Mouse (Mus musculus): ENCODE results near the gene Gm20532. TPM values are rescaled to one million over a fixed set of nuclear protein-coding genes. Genes with fewer than 3 reads are reported as not detected.
"Not testable (repeated sequence)": the region's sequence is repeated elsewhere in the genome, so short reads cannot be mapped to it uniquely, and the experiment has no call there.

Gm20532 gene
- polyA plus RNA-seq, 1 experiment from 2014 or later = not detected

GRCm38 (mm10) chr2:26661768-26662508 is 75.5 kb downstream of the Gm20532 start:
- ATAC-seq = 0 out of 2 replicates have a peak, but pooled peaks have one; percentile 31
- H3K9ac ChIP-seq (ENCODE audit: low read depth, low read length) = no peak overlapping the region
- H3K9me3 ChIP-seq (ENCODE audit: control insufficient read depth, low read length) = no peaks in the 10 kb centered on the region
- WGBS = 40% methylated on average over 29 of the region's 29 CpGs
- H3K4me3 ChIP-seq (ENCODE audit: low read length) = peak overlapping the region; percentile 33
- no peaks in the 10 kb centered on the region; the same call in 1 of the 2 replicates for H3K4me1 ChIP-seq (ENCODE audit: control insufficient read depth, insufficient read depth, low read length)
- no peaks in the 10 kb centered on the region for H3K27me3 ChIP-seq (replicated peaks; ENCODE audit: control insufficient read depth, insufficient read depth, low read length)
- H3K27ac ChIP-seq (ENCODE audit: low read length) = no peak overlapping the region
- H3K4me2 ChIP-seq (ENCODE audit: low read depth, low read length) = peak overlapping the region; percentile 66
- no peaks in the 10 kb centered on the region for H3K36me3 ChIP-seq (ENCODE audit: control insufficient read depth, insufficient read depth, low read length)

- ATAC-seq = no peak
- H3K9me3 ChIP-seq (ENCODE audit: control insufficient read depth, low read length) = no peaks in the 10 kb centered on the region
- H3K4me3 ChIP-seq (ENCODE audit: low read length) = no peak overlapping the region
- no peaks in the 10 kb centered on the region; the same call in 1 of the 2 replicates for H3K4me1 ChIP-seq (ENCODE audit: control insufficient read depth, insufficient read depth, low read length)
- no peaks in the 10 kb centered on the region for H3K27me3 ChIP-seq (replicated peaks; ENCODE audit: control insufficient read depth, insufficient read depth, low read length)
- H3K36me3 ChIP-seq (ENCODE audit: control insufficient read depth, insufficient read depth, low read length) = no peaks in the 10 kb centered on the region
- WGBS = 77% methylated on average over 13 of the region's 13 CpGs
- H3K9ac ChIP-seq (ENCODE audit: low read depth, low read length) = no peak overlapping the region
- no peak overlapping the region for H3K4me2 ChIP-seq (ENCODE audit: low read depth, low read length)
- no peak overlapping the region for H3K27ac ChIP-seq (ENCODE audit: low read length)
Measured at GRCm38 (mm10) chr2:26662509-26662882, 76.1 kb downstream of the Gm20532 start.

GRCm38 (mm10) chr2:26663112-26663511 is 76.7 kb downstream of the Gm20532 start:
- no peaks in the 10 kb centered on the region; the same call in 1 of the 2 replicates for H3K4me1 ChIP-seq (ENCODE audit: control insufficient read depth, insufficient read depth, low read length)
- 82% methylated on average over 10 of the region's 10 CpGs for WGBS
- no peaks in the 10 kb centered on the region for H3K9me3 ChIP-seq (ENCODE audit: control insufficient read depth, low read length)
- H3K27me3 ChIP-seq (replicated peaks; ENCODE audit: control insufficient read depth, insufficient read depth, low read length) = no peaks in the 10 kb centered on the region
- H3K4me2 ChIP-seq (ENCODE audit: low read depth, low read length) = no peak overlapping the region
- no peak overlapping the region for H3K4me3 ChIP-seq (ENCODE audit: low read length)
- no peak overlapping the region for H3K9ac ChIP-seq (ENCODE audit: low read depth, low read length)
- H3K27ac ChIP-seq (ENCODE audit: low read length) = no peak overlapping the region
- no peak for ATAC-seq
- no peaks in the 10 kb centered on the region for H3K36me3 ChIP-seq (ENCODE audit: control insufficient read depth, insufficient read depth, low read length)

GRCm38 (mm10) chr2:26663551-26663950 is 77.1 kb downstream of the Gm20532 start:
- not testable (repeated sequence) for H3K27ac ChIP-seq (ENCODE audit: low read length); H3K4me2 ChIP-seq (ENCODE audit: low read depth, low read length); H3K4me3 ChIP-seq (ENCODE audit: low read length); H3K9me3 ChIP-seq (ENCODE audit: control insufficient read depth, low read length); H3K4me1 ChIP-seq (ENCODE audit: control insufficient read depth, insufficient read depth, low read length); H3K27me3 ChIP-seq (replicated peaks; ENCODE audit: control insufficient read depth, insufficient read depth, low read length); H3K36me3 ChIP-seq (ENCODE audit: control insufficient read depth, insufficient read depth, low read length); H3K9ac ChIP-seq (ENCODE audit: low read depth, low read length); ATAC-seq
- 83% methylated on average over 1 of the region's 1 CpGs for WGBS

GRCm38 (mm10) chr2:26668746-26669145 is 82.3 kb downstream of the Gm20532 start:
- Histone ChIP-seq H3K36me3 (ENCODE audit: control insufficient read depth, insufficient read depth, low read length) (no peaks in the 10 kb centered on the region), H3K9me3 (ENCODE audit: control insufficient read depth, low read length) (no peaks in the 10 kb centered on the region)
- ATAC-seq = no peak

GRCm38 (mm10) chr2:26671182-26671581 is 84.7 kb downstream of the Gm20532 start, which contains the start of gene Lcn4:
Gene Lcn4 (minus strand): TSS chr2:26671282.
- H3K4me1 ChIP-seq (ENCODE audit: control insufficient read depth, insufficient read depth, low read length) = no peaks in the 10 kb centered on the region
- 94% methylated on average over 3 of the region's 3 CpGs for WGBS
- no peak within 1 kb of the TSS for H3K4me3 ChIP-seq (ENCODE audit: low read length)
- no peak within 1 kb of the TSS for H3K4me2 ChIP-seq (ENCODE audit: low read depth, low read length)
- H3K9ac ChIP-seq (ENCODE audit: low read depth, low read length) = no peak within 1 kb of the TSS
- no peak for ATAC-seq
- no peaks in the 10 kb centered on the region for H3K9me3 ChIP-seq (ENCODE audit: control insufficient read depth, low read length)
- H3K27ac ChIP-seq (ENCODE audit: low read length) = no peak within 1 kb of the TSS
- no peaks in the 10 kb centered on the region for H3K36me3 ChIP-seq (ENCODE audit: control insufficient read depth, insufficient read depth, low read length)
- H3K27me3 ChIP-seq (replicated peaks; ENCODE audit: control insufficient read depth, insufficient read depth, low read length) = no peaks in the 10 kb centered on the region

More at GRCm38 (mm10) chr2:26668746-26669145, 82.3 kb downstream of the Gm20532 start:
- Histone ChIP-seq H3K27me3 (replicated peaks; ENCODE audit: control insufficient read depth, insufficient read depth, low read length) (no peaks in the 10 kb centered on the region), H3K4me2 (ENCODE audit: low read depth, low read length) (no peak overlapping the region), H3K27ac (ENCODE audit: low read length) (no peak overlapping the region), H3K4me1 (ENCODE audit: control insufficient read depth, insufficient read depth, low read length) (no peaks in the 10 kb centered on the region), H3K9ac (ENCODE audit: low read depth, low read length) (no peak overlapping the region), H3K4me3 (ENCODE audit: low read length) (no peak overlapping the region)

MicroRNAs encoded within 50 kb of the gene (microRNA counts, 519-probe panel; counts per million panel counts)
- 3,736 counts per million, percentile 93 among the panel's probes with 10 or more counts for microRNA mmu-miR-126-3p
- microRNA mmu-miR-126-5p = 2,986 counts per million, percentile 76 among the panel's probes with 10 or more counts

Small RNA genes within 50 kb of the gene (microRNA-seq; reads per million reads assigned to microRNA genes)
- gene Mir126a = not detected
- not detected for gene Mir126b

Other genes with a start within 250 kb of the Gm20532 start
- gene Dnlz, start 234.5 kb upstream of the Gm20532 start, polyA plus RNA-seq (2015; fragmentation: Nextera tagmentation; extraction: Ambion mirVana) = 23.3 and 24.1 TPM in 2 replicates
- gene Card9, start 225.7 kb upstream of the Gm20532 start, polyA plus RNA-seq (2015; fragmentation: Nextera tagmentation; extraction: Ambion mirVana) = 0.86 and 1.1 TPM in 2 replicates
- 19.1 and 20.8 TPM in 2 replicates for gene Snapc4, start 206.0 kb upstream of the Gm20532 start, polyA plus RNA-seq (2015; fragmentation: Nextera tagmentation; extraction: Ambion mirVana)
- 80.4 and 88.4 TPM in 2 replicates for gene Entr1, start 197.3 kb upstream of the Gm20532 start, polyA plus RNA-seq (2015; fragmentation: Nextera tagmentation; extraction: Ambion mirVana)
- gene Pmpca, start 197.3 kb upstream of the Gm20532 start, polyA plus RNA-seq (2015; fragmentation: Nextera tagmentation; extraction: Ambion mirVana) = 102 and 105 TPM in 2 replicates
- gene Inpp5e, start 177.4 kb upstream of the Gm20532 start, polyA plus RNA-seq (2015; fragmentation: Nextera tagmentation; extraction: Ambion mirVana) = 14.8 and 15.9 TPM in 2 replicates
- gene Sec16a, start 141.4 kb upstream of the Gm20532 start, polyA plus RNA-seq (2015; fragmentation: Nextera tagmentation; extraction: Ambion mirVana) = 19.1 and 20.4 TPM in 2 replicates
- gene Notch1, start 70.0 kb upstream of the Gm20532 start, polyA plus RNA-seq (2015; fragmentation: Nextera tagmentation; extraction: Ambion mirVana) = 7.4 and 8.4 TPM in 2 replicates
- 110 and 118 TPM in 2 replicates for gene Egfl7, start 6.6 kb upstream of the Gm20532 start, polyA plus RNA-seq (2015; fragmentation: Nextera tagmentation; extraction: Ambion mirVana)
- 113 and 116 TPM in 2 replicates for gene Agpat2, start 17.8 kb downstream of the Gm20532 start, polyA plus RNA-seq (2015; fragmentation: Nextera tagmentation; extraction: Ambion mirVana)
- 24.8 and 27.0 TPM in 2 replicates for gene Fam69b, start 41.8 kb downstream of the Gm20532 start, polyA plus RNA-seq (2015; fragmentation: Nextera tagmentation; extraction: Ambion mirVana)
- gene Lcn4, start 84.6 kb downstream of the Gm20532 start, polyA plus RNA-seq (2015; fragmentation: Nextera tagmentation; extraction: Ambion mirVana) = not detected in 2 replicates

Measured in intestine, embryonic 16.5 days (tissue).